8 mouse cellular contexts compared by ENCODE assay signal in the genomic region with DNA sequence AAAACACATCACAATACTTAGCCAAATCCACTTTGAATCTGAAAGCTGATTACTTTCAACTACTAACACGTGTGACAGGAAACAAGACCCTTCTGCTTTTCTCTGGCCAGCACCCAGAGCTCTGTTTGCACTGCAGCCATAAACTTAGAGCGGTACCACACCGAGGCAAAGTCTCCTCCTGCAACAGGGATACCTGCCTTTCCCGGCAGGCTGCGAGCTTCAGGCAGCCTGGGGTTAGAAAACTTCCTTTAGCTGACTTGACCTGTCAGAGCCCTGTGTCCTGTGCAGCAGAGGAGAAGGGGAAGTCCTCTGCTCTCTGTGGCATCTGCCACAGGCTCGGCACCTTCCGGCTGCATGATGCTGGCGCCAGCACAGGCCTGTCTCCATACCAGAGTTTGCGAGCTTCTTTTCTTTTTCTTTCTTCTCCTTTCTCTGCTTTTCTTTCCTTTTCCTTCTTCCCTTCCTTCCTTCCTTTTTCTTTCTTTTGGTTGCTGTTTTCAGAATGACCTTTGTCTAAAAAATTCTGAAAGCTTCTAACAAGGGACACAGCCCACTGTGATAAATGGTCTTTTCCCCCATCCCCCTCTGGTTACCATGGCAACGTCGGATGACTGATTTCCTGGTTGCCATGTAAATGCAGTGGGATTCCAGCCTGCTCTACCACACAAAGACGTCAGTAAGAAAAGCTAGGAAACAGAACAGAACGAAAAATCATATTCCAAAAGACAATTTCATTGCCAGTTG. TPM values are rescaled to one million over a fixed set of nuclear protein-coding genes. Genes with fewer than 3 reads are reported as not detected.
A peak's percentile ranks its signal among the peaks of the same experiment; 100 is the strongest.
DNase-seq lines count a peak whose midpoint lies in the region; ATAC-seq and TF ChIP-seq lines count a peak whose summit lies in the region.

No protein-coding gene starts in this region.

- TF ChIP-seq POLR2A in ES-Bruce4 (IDR thresholded peaks at IDR 0.05; ENCODE audit: insufficient read depth, low read length): no peak
- no peak for TF ChIP-seq POLR2A in thymus, adult 2 months (IDR thresholded peaks at IDR 0.05; ENCODE audit: control insufficient read depth, extremely low read depth, insufficient read depth, low read length, poor library complexity)

- peak overlapping the region; percentile 49; the same call in 1 of the 2 replicates for H3K27ac ChIP-seq in ES-Bruce4 (ENCODE audit: insufficient read depth, low read length)
- peak overlapping the region; percentile 99 for H3K27ac ChIP-seq in forebrain, embryonic 15.5 days (replicated peaks)
- peak overlapping the region; percentile 85 for H3K27ac ChIP-seq in liver, postnatal 0 days (ENCODE audit: low read depth)
- H3K27ac ChIP-seq in neural tube, embryonic 13.5 days (replicated peaks): peak overlapping the region; percentile 99
- H3K27ac ChIP-seq in thymus, adult 2 months (ENCODE audit: control insufficient read depth, insufficient read depth, low read length): peak overlapping the region; percentile 95

- peak; percentile 80; the same call in 1 of the 2 replicates for ATAC-seq in cerebellum, adult (ENCODE audit: insufficient number of reproducible peaks, low FRiP score, low TSS enrichment)
- peak; percentile 91 for ATAC-seq in forebrain, embryonic 15.5 days (replicated peaks)
- peak; percentile 68; the same call in 1 of the 2 replicates for ATAC-seq in liver, postnatal 0 days
- peak; percentile 92 for ATAC-seq in neural tube, embryonic 13.5 days (ENCODE audit: low read depth)

- no peaks in the 10 kb centered on the region for H3K36me3 ChIP-seq in ES-Bruce4 (ENCODE audit: control insufficient read depth, insufficient read depth, low read length, poor library complexity, severe bottlenecking)
- no peaks in the 10 kb centered on the region for H3K36me3 ChIP-seq in forebrain, embryonic 15.5 days
- H3K36me3 ChIP-seq in liver, postnatal 0 days (replicated peaks; ENCODE audit: insufficient read depth, low read length): no peaks in the 10 kb centered on the region
- no peaks in the 10 kb centered on the region for H3K36me3 ChIP-seq in neural tube, embryonic 13.5 days
- no peaks in the 10 kb centered on the region for H3K36me3 ChIP-seq in thymus, adult 2 months (ENCODE audit: control insufficient read depth, insufficient read depth, low read length)

- 1% methylated on average over 13 of the region's 13 CpGs for WGBS in forebrain, embryonic 15.5 days
- 5% methylated on average over 13 of the region's 13 CpGs for WGBS in liver, postnatal 0 days (ENCODE audit: insufficient replicate concordance)
- 1% methylated on average over 13 of the region's 13 CpGs for WGBS in neural tube, embryonic 13.5 days
- WGBS in thymus, adult 2 months: 3% methylated on average over 13 of the region's 13 CpGs

- H3K9ac ChIP-seq in ES-Bruce4 (ENCODE audit: low read depth, poor library complexity, severe bottlenecking): no peak overlapping the region
- H3K9ac ChIP-seq in forebrain, embryonic 15.5 days (replicated peaks): peak overlapping the region; percentile 43
- no peak overlapping the region for H3K9ac ChIP-seq in liver, postnatal 0 days (replicated peaks)
- peak overlapping the region; percentile 69 for H3K9ac ChIP-seq in neural tube, embryonic 13.5 days

- H3K4me1 ChIP-seq in ES-Bruce4 (ENCODE audit: control insufficient read depth, insufficient read depth, low read length): peaks cover 7% of the 10 kb centered on the region
- peaks cover 35% of the 10 kb centered on the region for H3K4me1 ChIP-seq in forebrain, embryonic 15.5 days
- peaks cover 2% of the 10 kb centered on the region; the same call in 1 of the 2 replicates for H3K4me1 ChIP-seq in liver, postnatal 0 days (ENCODE audit: insufficient read depth)
- H3K4me1 ChIP-seq in neural tube, embryonic 13.5 days (replicated peaks): peaks cover 34% of the 10 kb centered on the region
- H3K4me1 ChIP-seq in thymus, adult 2 months (replicated peaks; ENCODE audit: control insufficient read depth, insufficient read depth, low read length): peaks cover 23% of the 10 kb centered on the region

- no peaks in the 10 kb centered on the region for H3K9me3 ChIP-seq in ES-Bruce4 (replicated peaks; ENCODE audit: control insufficient read depth, insufficient read depth, low read length, poor library complexity, severe bottlenecking)
- no peaks in the 10 kb centered on the region for H3K9me3 ChIP-seq in forebrain, embryonic 15.5 days
- H3K9me3 ChIP-seq in liver, postnatal 0 days (ENCODE audit: low read length): no peaks in the 10 kb centered on the region
- H3K9me3 ChIP-seq in neural tube, embryonic 13.5 days: no peaks in the 10 kb centered on the region

- H3K4me3 ChIP-seq in ES-Bruce4 (ENCODE audit: low read depth, low read length): peak overlapping the region; percentile 32; the same call in 1 of the 2 replicates
- H3K4me3 ChIP-seq in forebrain, embryonic 15.5 days: peak overlapping the region; percentile 29
- 0 out of 2 replicates have a peak overlapping the region, but pooled peaks have one; percentile 1 for H3K4me3 ChIP-seq in liver, postnatal 0 days (ENCODE audit: low read depth, low read length)
- H3K4me3 ChIP-seq in neural tube, embryonic 13.5 days: peak overlapping the region; percentile 25
- peak overlapping the region; percentile 37 for H3K4me3 ChIP-seq in thymus, adult 2 months (ENCODE audit: control insufficient read depth, insufficient read depth, low read length)

- TF ChIP-seq EP300 in ES-Bruce4 (IDR thresholded peaks at IDR 0.05; ENCODE audit: insufficient read depth, low read depth, low read length): no peak
- no peak for TF ChIP-seq EP300 in liver, postnatal 0 days (IDR thresholded peaks at IDR 0.05; ENCODE audit: low read depth)

- peak overlapping the region; percentile 46 for H3K4me2 ChIP-seq in forebrain, embryonic 15.5 days (replicated peaks)
- peak overlapping the region; percentile 58 for H3K4me2 ChIP-seq in liver, postnatal 0 days (ENCODE audit: low read depth, low read length)
- peak overlapping the region; percentile 58 for H3K4me2 ChIP-seq in neural tube, embryonic 13.5 days

- DNase-seq in heart, postnatal 25 days (ENCODE audit: low spot score): peak; percentile 42
- peak; percentile 83 to 87 for DNase-seq in kidney, postnatal 4 days
- peak; percentile 43 for DNase-seq in liver, postnatal 0 days
- peak; percentile 65 for DNase-seq in thymus, adult 2 months

- no peaks in the 10 kb centered on the region for H3K27me3 ChIP-seq in ES-Bruce4 (ENCODE audit: control insufficient read depth, insufficient read depth, low read length, poor library complexity, severe bottlenecking)
- H3K27me3 ChIP-seq in forebrain, embryonic 15.5 days: no peaks in the 10 kb centered on the region
- no peaks in the 10 kb centered on the region for H3K27me3 ChIP-seq in liver, postnatal 0 days (ENCODE audit: insufficient read depth, low read length)
- H3K27me3 ChIP-seq in neural tube, embryonic 13.5 days: no peaks in the 10 kb centered on the region
- no peaks in the 10 kb centered on the region for H3K27me3 ChIP-seq in thymus, adult 2 months (ENCODE audit: control insufficient read depth, insufficient read depth, low read length)

- intact Hi-C loops in heart, postnatal 25 days (cut with DNase I): loop anchor here (5.0 kb wide), 1 partner anchor 81 kb away; no protein-coding TSS in a partner anchor

- TF ChIP-seq CTCF in ES-Bruce4 (IDR thresholded peaks at IDR 0.05; ENCODE audit: low read depth, low read length): no peak
- no peak for TF ChIP-seq CTCF in liver, postnatal 0 days (IDR thresholded peaks at IDR 0.05; ENCODE audit: low read depth)
- no peak for TF ChIP-seq CTCF in thymus, adult 2 months (IDR thresholded peaks at IDR 0.05; ENCODE audit: borderline replicate concordance, control insufficient read depth, extremely low read depth, insufficient read depth, low read length, poor library complexity)

RNA-seq across cellular contexts. Expression of a gene that starts 9.4 kb away (rescaled TPM):
- polyA plus RNA-seq in ES-Bruce4 (2011; ENCODE audit: insufficient read depth, insufficient read length, low read depth, missing spikeins): 117 and 134 TPM in 2 replicates
- 456 and 468 TPM in 2 replicates for polyA plus RNA-seq in forebrain, embryonic 15.5 days (2015; fragmentation: Nextera tagmentation; extraction: Ambion mirVana)
- total RNA-seq in heart, postnatal 25 days (2021): 10 to 100 TPM; 15.8 to 16.7 TPM
- 6.2 and 8.3 TPM in 2 replicates for polyA plus RNA-seq in liver, postnatal 0 days (2015; fragmentation: Nextera tagmentation; extraction: Ambion mirVana)
- 299 and 332 TPM in 2 replicates for polyA plus RNA-seq in neural tube, embryonic 13.5 days (2015; fragmentation: Nextera tagmentation; extraction: Ambion mirVana)
- polyA plus RNA-seq in thymus, adult 2 months (2012; rRNA removed): 12.3 and 14.0 TPM in 2 replicates

Comparison
In these comparisons a context has a peak if more than half of its experiments do, and no peak if none do; other contexts are left out.
1. Peak in every context shown above with its lines: DNase-seq, ATAC-seq, H3K4me3 ChIP-seq and H3K27ac ChIP-seq.
2. H3K27ac ChIP-seq: peak in every context shown above with its lines; median percentile 99 in forebrain, embryonic 15.5 days; 99 in neural tube, embryonic 13.5 days; 95 in thymus, adult 2 months; 85 in liver, postnatal 0 days; 49 in ES-Bruce4.
3. H3K9ac ChIP-seq: peak in forebrain, embryonic 15.5 days (single experiment) and neural tube, embryonic 13.5 days (single experiment); none in ES-Bruce4 (single experiment) and liver, postnatal 0 days (single experiment).